Mouse (Mus musculus): ENCODE results near the gene Banf2.

- TF ChIP-seq HCFC1 (IDR thresholded peaks at IDR 0.05; ENCODE audit: borderline replicate concordance, insufficient read depth, low read length) (no peak), ZC3H11A (IDR thresholded peaks at IDR 0.05; ENCODE audit: borderline replicate concordance, low read depth, low read length) (no peak)
These were observed 27.5 kb upstream of the Banf2 start for GRCm38 (mm10) chr2:144005166-144005955.

Measured in ES-E14 (cell line).